Mouse (Mus musculus): Measurements from ENCODE around the gene Rpl19.

Rpl19 gene

GRCm38 (mm10) chr11:98052129-98052988, 25.8 kb downstream of the Rpl19 start:
- under 1% methylated on average over 83 of the region's 83 CpGs for WGBS

DNA sequence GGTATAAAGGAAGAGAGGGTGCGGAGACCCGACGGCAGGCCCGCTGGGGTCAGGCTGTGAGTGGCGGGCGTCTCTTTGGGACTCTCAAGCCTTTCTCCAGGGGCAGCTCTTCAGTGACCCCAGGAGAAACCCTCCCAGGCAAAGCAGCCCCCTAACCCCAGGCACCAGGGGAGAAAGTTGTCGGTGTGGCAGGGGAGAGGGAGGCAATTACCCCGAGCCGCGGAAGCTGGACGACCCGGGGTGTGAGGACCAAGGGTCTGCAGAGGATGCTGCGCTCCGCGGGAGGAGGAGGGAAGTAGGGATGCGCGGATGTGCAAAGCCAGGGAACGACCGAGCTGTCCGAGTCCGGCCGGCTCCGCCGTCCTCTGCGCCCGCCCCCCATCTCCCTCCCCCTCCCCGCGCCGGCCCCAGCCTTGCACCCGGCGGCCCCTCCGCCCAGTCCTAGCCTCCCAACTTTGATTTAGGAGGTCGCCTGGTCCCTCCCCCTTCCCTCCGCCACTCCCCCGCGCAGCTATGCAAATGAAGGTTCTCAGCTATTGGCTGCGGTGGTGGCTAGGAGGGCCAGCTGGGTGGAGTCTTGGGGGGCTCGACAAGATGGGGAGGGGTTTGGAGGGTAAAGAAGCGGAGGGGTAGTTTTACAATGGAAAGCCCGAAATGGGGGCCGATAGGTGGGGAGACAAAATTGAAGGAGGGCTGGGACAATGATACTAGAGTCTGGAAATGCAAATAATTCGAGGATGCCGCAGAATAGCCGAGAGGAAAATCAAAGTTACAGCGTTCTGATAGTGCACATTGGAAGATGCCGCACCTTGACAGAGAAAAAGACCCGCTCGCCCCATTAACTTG, 26.7 kb downstream of the Rpl19 start, which contains the start of gene Stac2:
Stac2 (minus strand) TSS at position 474 of the 846 bp plus-strand sequence.
- WGBS, result 3% methylated on average over 47 of the region's 48 CpGs

GRCm38 (mm10) chr11:98057466-98057865, 31.0 kb downstream of the Rpl19 start:
- WGBS, result 19% methylated on average over 9 of the region's 9 CpGs

DNA sequence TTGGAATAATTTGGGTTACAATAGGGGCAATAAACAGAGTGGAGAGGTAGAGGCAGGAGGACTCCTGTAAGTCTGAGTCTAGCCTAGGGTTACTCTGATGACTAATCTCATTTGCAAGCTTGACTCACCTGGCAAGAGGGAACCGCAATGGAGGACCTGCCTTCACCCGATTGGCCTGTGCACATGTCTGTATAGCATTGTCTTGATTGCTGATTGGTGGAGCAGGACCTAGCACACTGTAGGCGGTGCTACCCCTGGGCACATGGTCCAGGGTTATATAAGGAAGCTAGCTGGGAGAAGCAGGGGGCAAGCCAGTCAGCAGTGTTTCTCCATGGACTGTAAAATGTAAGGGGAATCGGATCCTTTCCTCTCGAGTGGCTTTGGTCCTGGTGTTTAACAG, 31.5 kb downstream of the Rpl19 start:
- whole genome bisulfite sequencing, result 78% methylated on average over 5 of the region's 5 CpGs

- WGBS, result 42% methylated on average over 7 of the region's 7 CpGs
These were observed 33.2 kb downstream of the Rpl19 start for GRCm38 (mm10) chr11:98059662-98060061.

DNA sequence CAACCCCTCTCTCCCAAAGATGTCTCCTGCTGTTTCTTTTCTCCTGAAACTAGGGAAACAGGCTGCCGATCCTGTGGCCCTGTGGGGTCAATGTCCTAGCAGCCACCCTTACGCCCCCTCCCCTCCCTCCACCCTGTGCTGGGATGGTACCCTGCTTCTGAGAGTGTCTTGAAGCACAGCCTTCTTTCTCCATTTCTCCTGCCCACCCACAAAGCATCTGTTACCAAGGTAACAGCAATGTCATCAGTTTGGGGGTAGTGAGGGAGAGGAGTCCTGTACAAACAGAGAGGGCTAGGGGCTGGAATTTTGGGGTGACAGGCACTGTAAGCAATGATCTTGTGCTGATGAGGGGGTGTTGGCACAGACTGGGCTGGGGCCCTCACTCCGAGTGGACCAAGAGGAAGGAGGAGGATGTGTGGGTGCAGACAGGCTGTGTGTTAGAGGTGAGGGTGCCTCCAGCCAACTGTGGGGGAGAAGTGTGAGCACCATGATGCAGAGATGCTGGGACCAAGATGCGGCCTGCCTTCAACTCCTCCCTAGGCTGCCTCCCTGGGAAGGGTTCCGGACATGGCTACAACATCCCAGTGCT, 33.7 kb downstream of the Rpl19 start:
- WGBS, result 37% methylated on average over 5 of the region's 5 CpGs

DNA sequence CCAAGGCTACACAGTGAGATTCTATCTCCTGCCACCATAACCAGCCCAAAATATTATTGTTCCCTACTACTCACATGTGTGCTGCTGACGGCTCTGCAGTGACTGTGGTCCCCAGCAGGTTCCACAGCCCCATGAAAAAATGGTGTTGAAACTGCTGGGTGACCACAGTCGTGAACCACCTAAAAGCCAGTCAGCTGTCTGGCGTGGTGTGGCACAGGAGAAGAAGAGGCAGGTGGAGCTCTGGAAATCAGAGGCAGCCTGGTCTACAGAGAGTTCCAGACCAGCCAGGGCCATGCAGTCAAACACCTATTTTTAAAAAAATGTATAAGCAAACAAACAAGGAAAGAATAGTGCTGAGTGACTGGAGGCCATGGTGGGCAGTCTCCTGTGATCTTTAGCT, 34.9 kb downstream of the Rpl19 start:
- WGBS, result 76% methylated on average over 3 of the region's 3 CpGs

- 28% methylated on average over 6 of the region's 6 CpGs for WGBS
These were observed 35.5 kb downstream of the Rpl19 start for GRCm38 (mm10) chr11:98061904-98062562.

- 90% methylated on average over 12 of the region's 12 CpGs for WGBS
These were observed 39.7 kb downstream of the Rpl19 start for GRCm38 (mm10) chr11:98066201-98066600.

- 96% methylated on average over 21 of the region's 21 CpGs for WGBS
These were observed 40.7 kb downstream of the Rpl19 start for GRCm38 (mm10) chr11:98067255-98067654.

- WGBS, result 93% methylated on average over 4 of the region's 4 CpGs
These were observed 46.9 kb downstream of the Rpl19 start for GRCm38 (mm10) chr11:98073442-98073841.

GRCm38 (mm10) chr11:98075195-98075808, 48.8 kb downstream of the Rpl19 start:
- WGBS, result 14% methylated on average over 13 of the region's 13 CpGs

DNA sequence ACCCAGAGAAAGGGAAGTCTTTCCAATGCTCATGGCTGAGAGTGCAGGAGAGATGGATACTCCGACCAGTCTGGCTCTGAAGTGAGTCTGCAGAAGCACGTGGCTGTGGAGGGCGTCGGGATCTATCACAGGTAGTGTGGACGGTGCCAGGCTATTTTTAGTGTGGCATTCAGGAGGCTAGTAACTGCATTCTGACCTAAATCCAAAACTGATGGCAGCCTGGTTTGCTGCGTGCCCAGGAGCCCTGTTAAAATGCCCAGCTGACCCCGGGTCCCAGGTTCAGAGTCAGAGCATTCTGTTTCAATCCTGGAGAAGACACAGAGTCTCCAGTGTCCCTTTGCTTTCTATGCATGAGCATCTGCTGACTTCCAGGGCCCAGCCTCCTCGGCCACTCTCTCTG, 50.6 kb downstream of the Rpl19 start:
- WGBS, result 65% methylated on average over 8 of the region's 8 CpGs

Data from cerebral cortex, adult 2 months (tissue).